In genomic region chr10:5805731-5806307, GRCm38 (mm10) we compare ENCODE assay signal across 8 mouse cellular contexts. TPM values are rescaled to one million over a fixed set of nuclear protein-coding genes. Genes with fewer than 3 reads are reported as not detected.
DNase-seq lines count a peak whose midpoint lies in the region; ATAC-seq and TF ChIP-seq lines count a peak whose summit lies in the region.

No protein-coding gene starts in this region.

- H3K27me3 ChIP-seq in limb, embryonic 14.5 days (ENCODE audit: control insufficient read depth, insufficient read depth, low read length) = no peaks in the 10 kb centered on the region
- H3K27me3 ChIP-seq in midbrain, embryonic 16.5 days (ENCODE audit: control insufficient read depth, insufficient read depth, low read depth, low read length) = no peaks in the 10 kb centered on the region
- H3K27me3 ChIP-seq in spleen, adult 2 months (ENCODE audit: control insufficient read depth, insufficient read depth, low read length) = no peaks in the 10 kb centered on the region

- H3K27ac ChIP-seq in embryonic fibroblast, embryonic 13.5 days (ENCODE audit: insufficient read depth, low read length) = peak overlapping the region; percentile 76
- peak overlapping the region; percentile 81 for H3K27ac ChIP-seq in limb, embryonic 14.5 days (replicated peaks; ENCODE audit: low read depth, low read length)
- peak overlapping the region; percentile 90 for H3K27ac ChIP-seq in midbrain, embryonic 16.5 days (ENCODE audit: low read length)
- peak overlapping the region; percentile 94 for H3K27ac ChIP-seq in spleen, adult 2 months (ENCODE audit: insufficient read depth, low read length)

- peak overlapping the region; percentile 53 for H3K9ac ChIP-seq in limb, embryonic 14.5 days (ENCODE audit: low read depth, low read length, severe bottlenecking)
- H3K9ac ChIP-seq in midbrain, embryonic 16.5 days (ENCODE audit: low read depth, low read length) = peak overlapping the region; percentile 64

- no peaks in the 10 kb centered on the region for H3K9me3 ChIP-seq in limb, embryonic 14.5 days (ENCODE audit: control insufficient read depth, low read length)
- no peaks in the 10 kb centered on the region for H3K9me3 ChIP-seq in midbrain, embryonic 16.5 days (replicated peaks; ENCODE audit: control insufficient read depth, low read length, poor library complexity, severe bottlenecking)

- 1% methylated on average over 42 of the region's 43 CpGs for WGBS in limb, embryonic 14.5 days
- under 1% methylated on average over 43 of the region's 43 CpGs for WGBS in midbrain, embryonic 16.5 days
- under 1% methylated on average over 43 of the region's 43 CpGs for WGBS in spleen, adult 2 months

- peak; percentile 99 for DNase-seq in CD4-positive helper T cell, adult 2 months (ENCODE audit: low read depth, low spot score)
- DNase-seq in brain, adult 2 months (ENCODE audit: low read depth, low spot score) = peak; percentile 99
- peak; percentile 96 to 97 for DNase-seq in heart, adult 9 months (ENCODE audit: low spot score in 2 of 2)
- DNase-seq in kidney, adult 9 months = peak; percentile 97
- DNase-seq in limb, embryonic 14.5 days (ENCODE audit: low spot score) = peak; percentile 97
- peak; percentile 96 for DNase-seq in spleen, adult 2 months (ENCODE audit: low read depth in 1 of 2, low spot score in 2 of 2)

- TF ChIP-seq POLR2A in embryonic fibroblast, embryonic 13.5 days (IDR thresholded peaks at IDR 0.05; ENCODE audit: low read depth, low read length) = peak; percentile 72
- TF ChIP-seq POLR2A in limb, embryonic 14.5 days (IDR thresholded peaks at IDR 0.05; ENCODE audit: borderline replicate concordance, extremely low read depth, insufficient read depth, insufficient read length) = peak; percentile 44; the same call in 1 of the 2 replicates
- TF ChIP-seq POLR2A in spleen, adult 2 months (IDR thresholded peaks at IDR 0.05; ENCODE audit: low read depth, low read length) = peak; percentile 14; the same call in 1 of the 2 replicates

- no peaks in the 10 kb centered on the region; the same call in 1 of the 2 replicates for H3K4me1 ChIP-seq in embryonic fibroblast, embryonic 13.5 days (ENCODE audit: control insufficient read depth, insufficient read depth, low read length)
- H3K4me1 ChIP-seq in limb, embryonic 14.5 days (ENCODE audit: control insufficient read depth, insufficient read depth, low read length) = peaks cover 11% of the 10 kb centered on the region
- H3K4me1 ChIP-seq in midbrain, embryonic 16.5 days (ENCODE audit: control insufficient read depth, insufficient read depth, low read length) = peaks cover 20% of the 10 kb centered on the region
- peaks cover 5% of the 10 kb centered on the region; the same call in 1 of the 2 replicates for H3K4me1 ChIP-seq in spleen, adult 2 months (ENCODE audit: control insufficient read depth, insufficient read depth, insufficient read length)

- peak; percentile 94 for ATAC-seq in limb, embryonic 14.5 days (ENCODE audit: low FRiP score, low read depth)
- ATAC-seq in midbrain, embryonic 16.5 days = peak; percentile 96

- H3K4me3 ChIP-seq in embryonic fibroblast, embryonic 13.5 days (ENCODE audit: insufficient read depth, low read length) = peak overlapping the region; percentile 55
- H3K4me3 ChIP-seq in limb, embryonic 14.5 days (replicated peaks; ENCODE audit: low read length) = peak overlapping the region; percentile 75
- H3K4me3 ChIP-seq in midbrain, embryonic 16.5 days (ENCODE audit: low read depth, low read length) = peak overlapping the region; percentile 69
- H3K4me3 ChIP-seq in spleen, adult 2 months (ENCODE audit: extremely low read depth, insufficient read depth, insufficient read length) = peak overlapping the region; percentile 82

- peak overlapping the region; percentile 51 for H3K4me2 ChIP-seq in limb, embryonic 14.5 days (replicated peaks; ENCODE audit: low read depth, low read length, severe bottlenecking)
- H3K4me2 ChIP-seq in midbrain, embryonic 16.5 days (ENCODE audit: low read length) = peak overlapping the region; percentile 82

- no peak for TF ChIP-seq CTCF in embryonic fibroblast, embryonic 13.5 days (IDR thresholded peaks at IDR 0.05; ENCODE audit: borderline replicate concordance, insufficient read depth, low read length)
- no peak for TF ChIP-seq CTCF in spleen, adult 2 months (IDR thresholded peaks at IDR 0.05; ENCODE audit: extremely low read depth, insufficient read depth, insufficient read length, insufficient replicate concordance)

- H3K36me3 ChIP-seq in limb, embryonic 14.5 days (ENCODE audit: control insufficient read depth, insufficient read depth, low read length) = peaks cover 20% of the 10 kb centered on the region
- peaks cover 8% of the 10 kb centered on the region; the same call in 1 of the 2 replicates for H3K36me3 ChIP-seq in midbrain, embryonic 16.5 days (ENCODE audit: control insufficient read depth, insufficient read depth, low read length)
- H3K36me3 ChIP-seq in spleen, adult 2 months (ENCODE audit: control insufficient read depth, insufficient read depth, low read length) = peaks cover 6% of the 10 kb centered on the region

RNA-seq across cellular contexts. Expression of gene Fbxo5, which starts 0.4 kb away (rescaled TPM):
- polyA plus RNA-seq in embryonic fibroblast, embryonic 13.5 days (2011; ENCODE audit: insufficient read length, low read depth, missing spikeins) = 24.3 and 39.5 TPM in 2 replicates
- 30.4 and 43.5 TPM in 2 replicates for polyA plus RNA-seq in limb, embryonic 14.5 days (2012; rRNA removed)
- 52.7 and 58.3 TPM in 2 replicates for polyA plus RNA-seq in limb, embryonic 14.5 days (2014; fragmentation: Nextera tagmentation; extraction: Ambion mirVana)
- 10.1 and 11.1 TPM in 2 replicates for polyA plus RNA-seq in midbrain, embryonic 16.5 days (2015; fragmentation: Nextera tagmentation; extraction: Ambion mirVana)
- 2.9 and 3.5 TPM in 2 replicates for polyA plus RNA-seq in spleen, adult 2 months (2012; rRNA removed)

RNA-seq across cellular contexts. Expression of gene Mtrf1l, which starts 17.9 kb away (rescaled TPM):
- polyA plus RNA-seq in embryonic fibroblast, embryonic 13.5 days (2011; ENCODE audit: insufficient read length, low read depth, missing spikeins) = 11.6 and 15.3 TPM in 2 replicates
- 5.1 and 10.0 TPM in 2 replicates for polyA plus RNA-seq in limb, embryonic 14.5 days (2012; rRNA removed)
- polyA plus RNA-seq in limb, embryonic 14.5 days (2014; fragmentation: Nextera tagmentation; extraction: Ambion mirVana) = 17.3 and 17.7 TPM in 2 replicates
- polyA plus RNA-seq in midbrain, embryonic 16.5 days (2015; fragmentation: Nextera tagmentation; extraction: Ambion mirVana) = 7.9 and 11.1 TPM in 2 replicates
- 1.9 and 2.2 TPM in 2 replicates for polyA plus RNA-seq in spleen, adult 2 months (2012; rRNA removed)

Comparison
In these comparisons a context has a peak if more than half of its experiments do, and no peak if none do; other contexts are left out.
1. Peak in every context shown above with its lines: DNase-seq, ATAC-seq, H3K4me3 ChIP-seq and H3K27ac ChIP-seq.
2. POLR2A ChIP-seq: peak in every context shown above with its lines; median percentile 72 in embryonic fibroblast, embryonic 13.5 days; 44 in limb, embryonic 14.5 days; 14 in spleen, adult 2 months.